Mouse (Mus musculus) midbrain, embryonic 13.5 days (tissue): Measurements from ENCODE around the gene Larp1b. TPM values are rescaled to one million over a fixed set of nuclear protein-coding genes. Genes with fewer than 3 reads are reported as not detected.

ENCODE experiments used
- ATAC-seq: fragments of 200-750 bp; cut with Nextera tagmentation; 2 replicates; pipeline ENCODE4 v1.8.0; 2017; ENCODE audit warnings: mild to moderate bottlenecking, moderate TSS enrichment, moderate library complexity
- H3K27ac ChIP-seq: fragments of 300-500 bp; sonication (generic); 2 replicates; pipeline ENCODE4 v1.5.1; 2015; ENCODE audit warnings: inconsistent platforms, mild to moderate bottlenecking, moderate library complexity
- H3K27me3 ChIP-seq: fragments of 300-500 bp; sonication (generic); 2 replicates; pipeline ENCODE4 v1.6.1; 2015; ENCODE audit warnings: mild to moderate bottlenecking, inconsistent platforms
- H3K36me3 ChIP-seq: fragments of 300-500 bp; sonication (generic); 2 replicates; pipeline ENCODE4 v1.6.1; 2015; ENCODE audit warnings: mild to moderate bottlenecking, inconsistent platforms
- H3K4me1 ChIP-seq: fragments of 300-500 bp; sonication (generic); replicated peaks from 2 replicates; pipeline ENCODE4 v1.6.1; 2015; ENCODE audit warnings: inconsistent platforms
- H3K4me2 ChIP-seq: fragments of 300-500 bp; sonication (generic); replicated peaks from 2 replicates; pipeline ENCODE4 v1.6.1; 2015; ENCODE audit warnings: moderate library complexity, mild to moderate bottlenecking, inconsistent platforms
- H3K4me3 ChIP-seq: fragments of 300-500 bp; sonication (generic); replicated peaks from 2 replicates; pipeline ENCODE4 v1.5.1; 2015; ENCODE audit warnings: mild to moderate bottlenecking, inconsistent platforms
- H3K9ac ChIP-seq: fragments of 300-500 bp; sonication (generic); replicated peaks from 2 replicates; pipeline ENCODE4 v1.6.1; 2015; ENCODE audit warnings: mild to moderate bottlenecking, inconsistent platforms
- H3K9me3 ChIP-seq: fragments of 300-500 bp; sonication (generic); 2 replicates; pipeline ENCODE4 v1.6.1; 2016; ENCODE audit warnings: mild to moderate bottlenecking, inconsistent platforms
- WGBS: fragments of 180-500 bp; shearing (Covaris S2); methylation state at CpG from one replicate; pipeline ENCODE4 v1.1.7; 2015; 5-methylcytosine and 5-hydroxymethylcytosine counted together
- polyA plus RNA-seq: library from polyadenylated mRNA; unstranded; fragments of >200 nt; fragmentation: Nextera tagmentation; extraction: Ambion mirVana; gene quantifications from 2 replicates; pipeline ENCODE4 v1.2.1, GENCODE M21; 2015

Larp1b gene
- polyA plus RNA-seq, 1 experiment from 2014 or later, result 2.4 TPM

DNA sequence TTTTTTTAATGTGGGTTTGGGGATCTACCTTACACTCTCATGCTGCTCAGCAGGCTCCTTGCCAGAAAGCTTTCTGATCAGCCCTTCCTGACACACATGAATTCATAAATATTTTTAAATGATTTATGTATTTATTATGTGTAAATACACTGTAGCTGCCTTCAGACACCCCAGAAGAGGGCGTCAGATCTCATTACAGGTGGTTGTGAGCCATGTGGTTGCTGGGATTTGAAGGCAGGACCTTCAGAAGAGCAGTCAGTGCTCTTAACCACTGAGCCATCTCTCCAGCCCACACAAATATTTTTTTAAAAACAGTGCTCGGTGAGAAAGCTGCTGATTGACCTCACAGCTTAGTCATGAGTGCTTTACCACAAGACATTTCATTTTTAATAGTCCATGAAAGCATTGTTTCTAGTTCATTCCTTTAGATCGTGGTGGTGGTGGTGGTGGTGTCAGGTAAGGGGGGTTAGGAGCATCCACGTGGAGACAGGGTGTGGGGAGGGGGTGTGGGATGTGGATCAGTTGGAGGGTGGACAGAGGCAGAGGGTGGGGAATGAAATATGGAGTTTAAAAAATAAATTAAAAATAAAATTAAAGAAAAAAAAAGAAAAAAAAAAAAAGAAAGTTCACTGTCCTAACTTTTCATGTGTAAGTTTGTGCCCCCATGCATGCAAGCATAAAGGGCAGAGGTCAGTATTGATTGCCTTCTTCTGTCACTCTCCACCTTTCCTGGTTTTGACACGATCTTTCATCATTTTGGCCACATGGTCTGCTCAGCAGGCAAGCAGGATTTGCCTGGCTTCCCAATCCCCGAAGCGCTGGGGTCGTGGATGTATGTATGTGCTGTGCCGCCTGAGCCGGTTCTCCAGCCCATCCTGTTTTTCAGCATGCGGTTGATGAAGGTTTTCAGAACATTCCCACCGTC, 81.9 kb downstream of the Larp1b start:
- Histone ChIP-seq H3K4me2 (no peak overlapping the region), H3K27ac (no peak overlapping the region), H3K36me3 (no peaks in the 10 kb centered on the region), H3K4me1 (no peaks in the 10 kb centered on the region), H3K9me3 (no peaks in the 10 kb centered on the region), H3K9ac (no peak overlapping the region), H3K27me3 (no peaks in the 10 kb centered on the region), H3K4me3 (no peak overlapping the region)
- 82% methylated on average over 12 of the region's 12 CpGs for WGBS
- no peak for ATAC-seq

DNA sequence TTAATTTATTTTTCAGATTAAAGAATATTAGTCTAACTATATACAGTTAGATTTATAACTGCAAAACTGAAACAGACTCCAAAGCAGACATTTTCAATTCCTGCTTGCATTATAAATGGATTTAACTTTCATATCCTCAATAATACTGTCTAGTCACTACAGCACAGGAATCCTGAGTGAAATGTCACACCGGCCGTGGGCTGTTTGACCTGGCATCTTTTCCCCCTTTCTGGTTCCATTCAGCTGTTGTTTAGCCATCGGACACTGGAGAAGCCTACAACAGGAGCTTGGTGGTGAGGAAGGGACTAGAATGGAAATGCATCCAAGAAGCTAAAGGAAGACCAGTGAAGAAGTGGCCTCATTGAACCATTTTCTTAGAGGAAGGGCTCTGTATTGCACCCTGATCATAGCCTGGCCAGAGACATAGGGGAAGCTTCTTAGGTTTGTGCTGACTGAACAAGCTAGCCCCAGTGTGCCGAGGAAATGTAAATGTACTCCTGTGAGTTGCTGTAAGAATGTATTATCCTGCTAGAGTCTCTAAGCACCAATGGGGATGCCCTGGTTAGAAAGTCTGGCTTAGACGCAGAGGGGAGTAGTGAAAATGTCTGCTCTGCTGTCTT, 88.8 kb downstream of the Larp1b start:
- Histone ChIP-seq H3K9me3 (no peaks in the 10 kb centered on the region), H3K36me3 (no peaks in the 10 kb centered on the region), H3K27ac (no peak overlapping the region), H3K4me1 (no peaks in the 10 kb centered on the region), H3K9ac (no peak overlapping the region), H3K4me3 (no peak overlapping the region), H3K27me3 (no peaks in the 10 kb centered on the region), H3K4me2 (no peak overlapping the region)
- 61% methylated on average over 5 of the region's 5 CpGs for WGBS
- no peak for ATAC-seq

- 81% methylated on average over 5 of the region's 5 CpGs for WGBS
- no peaks in the 10 kb centered on the region for H3K9me3 ChIP-seq
- no peak overlapping the region for H3K27ac ChIP-seq
- no peak overlapping the region for H3K4me3 ChIP-seq
- no peak overlapping the region for H3K9ac ChIP-seq
- H3K36me3 ChIP-seq, result no peaks in the 10 kb centered on the region
- no peaks in the 10 kb centered on the region for H3K27me3 ChIP-seq
- H3K4me1 ChIP-seq, result no peaks in the 10 kb centered on the region
- no peak for ATAC-seq
- H3K4me2 ChIP-seq, result no peak overlapping the region
Measured at GRCm38 (mm10) chr3:41041241-41041640, 91.6 kb downstream of the Larp1b start.

DNA sequence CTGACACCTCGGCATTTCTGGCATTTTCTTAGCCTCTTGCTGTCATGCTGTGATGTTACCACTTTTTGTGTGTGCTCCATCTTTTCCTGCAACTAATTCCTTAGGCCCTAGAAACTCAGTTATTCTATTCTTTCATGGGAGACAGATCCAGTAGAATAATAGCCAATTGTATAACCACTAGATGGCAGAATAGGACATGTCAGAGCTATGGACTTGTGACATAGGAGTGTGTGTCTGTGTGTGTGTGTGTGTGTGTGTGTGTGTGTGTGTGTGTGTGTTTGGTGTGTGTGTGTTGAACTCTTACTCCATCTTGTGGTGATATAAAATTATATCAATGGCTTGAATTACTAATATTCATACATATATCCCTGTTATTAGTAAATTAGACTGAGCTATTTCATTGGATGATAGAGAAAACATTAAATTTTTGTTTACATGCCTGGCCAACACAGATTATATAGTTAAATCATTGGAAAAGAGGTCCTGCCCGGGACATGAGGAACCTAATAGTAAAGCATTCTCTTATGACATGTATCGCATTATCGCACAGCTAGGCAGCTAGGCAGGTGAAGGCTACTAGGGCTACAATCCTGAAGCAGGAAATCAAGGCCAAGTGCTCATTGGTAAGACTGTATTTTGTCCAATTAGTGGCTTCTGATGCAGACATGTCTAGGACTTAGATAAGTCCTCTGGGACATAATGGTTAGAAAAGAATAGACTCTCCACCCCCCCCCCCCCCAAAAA, 92.7 kb downstream of the Larp1b start:
- Histone ChIP-seq H3K4me3 (no peak overlapping the region), H3K9ac (no peak overlapping the region), H3K27me3 (no peaks in the 10 kb centered on the region), H3K4me1 (no peaks in the 10 kb centered on the region), H3K4me2 (no peak overlapping the region), H3K27ac (no peak overlapping the region), H3K9me3 (no peaks in the 10 kb centered on the region), H3K36me3 (no peaks in the 10 kb centered on the region)
- WGBS, result 81% methylated on average over 4 of the region's 4 CpGs
- ATAC-seq, result peak; percentile 82

GRCm38 (mm10) chr3:41043756-41044354, 94.2 kb downstream of the Larp1b start:
- Histone ChIP-seq H3K4me1 (no peaks in the 10 kb centered on the region), H3K9me3 (no peaks in the 10 kb centered on the region), H3K4me2 (no peak overlapping the region), H3K4me3 (no peak overlapping the region), H3K36me3 (no peaks in the 10 kb centered on the region), H3K27ac (no peak overlapping the region), H3K27me3 (no peaks in the 10 kb centered on the region), H3K9ac (no peak overlapping the region)
- WGBS, result 82% methylated on average over 11 of the region's 11 CpGs
- no peak for ATAC-seq

- Histone ChIP-seq H3K9me3 (no peaks in the 10 kb centered on the region), H3K4me2 (no peak overlapping the region), H3K27me3 (no peaks in the 10 kb centered on the region), H3K9ac (no peak overlapping the region), H3K4me1 (no peaks in the 10 kb centered on the region), H3K4me3 (no peak overlapping the region), H3K36me3 (no peaks in the 10 kb centered on the region), H3K27ac (no peak overlapping the region)
- ATAC-seq, result no peak
- WGBS, result 78% methylated on average over 6 of the region's 6 CpGs
Measured at GRCm38 (mm10) chr3:41047838-41048237, 98.2 kb downstream of the Larp1b start.

DNA sequence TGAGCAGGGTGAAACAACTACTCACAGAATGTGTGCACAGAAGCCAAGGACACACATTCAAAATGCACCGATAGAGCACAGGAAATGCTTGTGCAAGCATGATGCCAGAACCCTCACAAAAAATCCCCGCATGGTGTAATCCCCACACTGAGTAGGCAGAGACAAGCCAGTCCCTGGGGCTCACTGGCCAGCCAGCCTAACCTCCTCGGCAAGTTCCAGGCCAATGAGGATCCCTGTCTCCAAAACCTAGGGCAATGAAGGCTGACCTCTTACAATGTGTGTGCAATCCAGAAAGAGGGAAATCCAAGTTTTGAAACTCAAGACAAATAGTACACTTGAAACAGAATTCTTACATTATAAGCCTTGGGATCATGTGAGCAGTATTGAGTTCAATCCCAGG, 103.7 kb downstream of the Larp1b start:
- Histone ChIP-seq H3K27ac (no peak overlapping the region), H3K9ac (no peak overlapping the region), H3K36me3 (no peaks in the 10 kb centered on the region), H3K4me3 (no peak overlapping the region), H3K4me1 (no peaks in the 10 kb centered on the region), H3K27me3 (no peaks in the 10 kb centered on the region), H3K9me3 (no peaks in the 10 kb centered on the region), H3K4me2 (no peak overlapping the region)
- 91% methylated on average over 3 of the region's 3 CpGs for WGBS
- ATAC-seq, result no peak

DNA sequence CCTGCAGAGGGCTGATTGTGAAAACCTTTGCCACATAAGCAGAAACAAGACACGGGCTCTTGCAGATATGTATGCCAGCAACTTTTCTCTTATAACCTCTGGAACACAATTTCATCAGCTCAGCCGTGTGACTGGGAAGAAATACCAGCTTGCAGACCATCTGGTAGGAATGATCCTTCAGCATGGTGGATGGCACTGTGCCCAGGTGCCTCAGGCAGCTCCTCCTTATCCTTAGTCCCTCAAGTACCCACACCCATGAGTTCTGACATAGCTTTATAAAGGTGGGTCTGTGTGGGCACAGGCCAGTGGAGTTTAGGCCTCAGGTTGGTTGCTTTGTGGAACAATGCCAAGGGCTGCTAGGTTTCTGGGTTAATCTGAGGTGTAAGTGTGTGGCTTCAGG, 108.8 kb downstream of the Larp1b start:
- H3K9ac ChIP-seq, result no peak overlapping the region
- H3K27ac ChIP-seq, result no peak overlapping the region
- no peaks in the 10 kb centered on the region for H3K27me3 ChIP-seq
- no peak overlapping the region for H3K4me3 ChIP-seq
- H3K9me3 ChIP-seq, result no peaks in the 10 kb centered on the region
- H3K4me1 ChIP-seq, result no peaks in the 10 kb centered on the region
- ATAC-seq, result no peak
- WGBS, result 93% methylated on average over 2 of the region's 2 CpGs
- peaks cover 4% of the 10 kb centered on the region; the same call in 1 of the 2 replicates for H3K36me3 ChIP-seq
- H3K4me2 ChIP-seq, result no peak overlapping the region

- H3K27ac ChIP-seq, result no peak overlapping the region
- no peaks in the 10 kb centered on the region for H3K9me3 ChIP-seq
- H3K9ac ChIP-seq, result no peak overlapping the region
- H3K27me3 ChIP-seq, result no peaks in the 10 kb centered on the region
- 91% methylated on average over 3 of the region's 3 CpGs for WGBS
- H3K4me1 ChIP-seq, result no peaks in the 10 kb centered on the region
- H3K36me3 ChIP-seq, result peaks cover 10% of the 10 kb centered on the region
- no peak overlapping the region for H3K4me2 ChIP-seq
- no peak for ATAC-seq
- H3K4me3 ChIP-seq, result no peak overlapping the region
Measured at GRCm38 (mm10) chr3:41059249-41059648, 109.6 kb downstream of the Larp1b start.

DNA sequence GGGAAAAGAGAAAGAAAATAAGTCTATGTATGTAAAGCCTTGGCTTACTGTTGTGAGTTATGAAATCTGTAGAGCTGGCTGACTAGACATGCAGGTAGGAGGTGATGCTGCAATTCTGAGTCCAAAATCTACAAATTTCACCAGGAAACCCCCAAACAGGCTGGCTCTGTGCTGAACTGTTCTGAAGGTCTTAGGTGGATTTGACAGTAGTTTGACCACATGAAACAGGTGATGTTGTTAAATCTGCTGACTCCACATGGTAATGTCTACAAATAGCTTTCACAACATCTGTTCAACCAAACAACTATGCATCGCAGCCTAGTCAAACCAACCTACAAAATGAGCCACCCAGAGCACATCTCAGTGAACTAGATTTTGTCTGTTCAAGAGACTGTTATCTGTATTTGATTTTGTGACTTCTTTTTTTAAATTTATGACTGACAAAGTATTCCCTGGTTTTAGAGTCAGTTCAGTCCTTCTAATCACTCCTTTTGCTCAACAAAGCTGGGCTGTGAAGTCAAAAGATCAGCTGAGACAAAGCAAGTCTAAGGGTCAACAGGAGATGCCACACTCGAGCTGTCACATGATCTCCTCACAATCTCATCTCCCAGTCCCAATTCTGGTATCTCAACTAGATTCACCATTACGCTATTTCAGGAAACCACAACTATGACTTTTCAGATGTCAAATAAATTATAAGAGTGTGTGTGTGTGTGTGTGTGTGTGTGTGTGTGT, 112.4 kb downstream of the Larp1b start:
- H3K27ac ChIP-seq, result no peak overlapping the region
- H3K9me3 ChIP-seq, result no peaks in the 10 kb centered on the region
- H3K4me1 ChIP-seq, result no peaks in the 10 kb centered on the region
- H3K4me3 ChIP-seq, result no peak overlapping the region
- peaks cover 24% of the 10 kb centered on the region for H3K36me3 ChIP-seq
- no peak overlapping the region for H3K9ac ChIP-seq
- no peak for ATAC-seq
- H3K27me3 ChIP-seq, result no peaks in the 10 kb centered on the region
- WGBS, result 91% methylated on average over 3 of the region's 3 CpGs
- no peak overlapping the region for H3K4me2 ChIP-seq

- Histone ChIP-seq H3K27ac (no peak overlapping the region), H3K9ac (no peak overlapping the region), H3K27me3 (no peaks in the 10 kb centered on the region), H3K4me3 (no peak overlapping the region), H3K4me1 (no peaks in the 10 kb centered on the region), H3K9me3 (no peaks in the 10 kb centered on the region), H3K4me2 (no peak overlapping the region), H3K36me3 (peaks cover 32% of the 10 kb centered on the region)
- no peak for ATAC-seq
- 98% methylated on average over 2 of the region's 2 CpGs for WGBS
Measured at GRCm38 (mm10) chr3:41062758-41063157, 113.1 kb downstream of the Larp1b start.
